Mouse (Mus musculus): ENCODE data around the gene Gm49450. TPM values are rescaled to one million over a fixed set of nuclear protein-coding genes. Genes with fewer than 3 reads are reported as not detected.
A peak's percentile ranks its signal among the peaks of the same experiment; 100 is the strongest.

The Gm49450 gene
- not detected for total RNA-seq (2021)

GRCm38 (mm10) chr15:98953401-98954356 lies at the start of gene Gm49450, which contains the start of gene Tuba1a:
Gene Gm49450 (minus strand): TSS chr15:98953551.
Gene Tuba1a (minus strand): TSS chr15:98953703.
- DNase-seq (ENCODE audit: extremely low spot score in 1 of 2, low spot score in 1 of 2): peak; percentile 89 to 93

GRCm38 (mm10) chr15:99001451-99001931 lies 48.1 kb upstream of the Gm49450 start:
- DNase-seq (ENCODE audit: extremely low spot score in 1 of 2, low spot score in 1 of 2): no peak

GRCm38 (mm10) chr15:99000535-99001283 lies 47.4 kb upstream of the Gm49450 start:
- DNase-seq (ENCODE audit: extremely low spot score in 1 of 2, low spot score in 1 of 2): peak in 1 of 2 experiments; percentile 67

GRCm38 (mm10) chr15:98998775-98999157 lies 45.4 kb upstream of the Gm49450 start:
- DNase-seq (ENCODE audit: extremely low spot score in 1 of 2, low spot score in 1 of 2): no peak

GRCm38 (mm10) chr15:98997938-98998774 lies 44.8 kb upstream of the Gm49450 start:
- no peak for DNase-seq (ENCODE audit: extremely low spot score in 1 of 2, low spot score in 1 of 2)

- no peak for DNase-seq (ENCODE audit: extremely low spot score in 1 of 2, low spot score in 1 of 2)
Measured at GRCm38 (mm10) chr15:98996840-98997239, 43.5 kb upstream of the Gm49450 start.

GRCm38 (mm10) chr15:98994957-98995520 lies 41.7 kb upstream of the Gm49450 start:
- DNase-seq (ENCODE audit: extremely low spot score in 1 of 2, low spot score in 1 of 2): no peak

GRCm38 (mm10) chr15:98993865-98994264 lies 40.5 kb upstream of the Gm49450 start:
- DNase-seq (ENCODE audit: extremely low spot score in 1 of 2, low spot score in 1 of 2): peak in 1 of 2 experiments; percentile 91

- peak; percentile 95 to 97 for DNase-seq (ENCODE audit: extremely low spot score in 1 of 2, low spot score in 1 of 2)
Measured at GRCm38 (mm10) chr15:98993093-98993793, 39.9 kb upstream of the Gm49450 start.

- peak; percentile 50 to 52 for DNase-seq (ENCODE audit: extremely low spot score in 1 of 2, low spot score in 1 of 2)
Measured at GRCm38 (mm10) chr15:98992086-98992912, 38.9 kb upstream of the Gm49450 start.

GRCm38 (mm10) chr15:98991540-98992050 lies 38.2 kb upstream of the Gm49450 start:
- DNase-seq (ENCODE audit: extremely low spot score in 1 of 2, low spot score in 1 of 2): no peak

GRCm38 (mm10) chr15:98990669-98991539 lies 37.6 kb upstream of the Gm49450 start:
- DNase-seq (ENCODE audit: extremely low spot score in 1 of 2, low spot score in 1 of 2): no peak

GRCm38 (mm10) chr15:98989701-98990430 lies 36.5 kb upstream of the Gm49450 start:
- no peak for DNase-seq (ENCODE audit: extremely low spot score in 1 of 2, low spot score in 1 of 2)

- no peak for DNase-seq (ENCODE audit: extremely low spot score in 1 of 2, low spot score in 1 of 2)
Measured at GRCm38 (mm10) chr15:98988787-98989186, 35.4 kb upstream of the Gm49450 start.

GRCm38 (mm10) chr15:98987661-98988181 lies 34.4 kb upstream of the Gm49450 start:
- DNase-seq (ENCODE audit: extremely low spot score in 1 of 2, low spot score in 1 of 2): no peak

- DNase-seq (ENCODE audit: extremely low spot score in 1 of 2, low spot score in 1 of 2): no peak
Measured at GRCm38 (mm10) chr15:98987077-98987630, 33.8 kb upstream of the Gm49450 start.
